In the genomic region with DNA sequence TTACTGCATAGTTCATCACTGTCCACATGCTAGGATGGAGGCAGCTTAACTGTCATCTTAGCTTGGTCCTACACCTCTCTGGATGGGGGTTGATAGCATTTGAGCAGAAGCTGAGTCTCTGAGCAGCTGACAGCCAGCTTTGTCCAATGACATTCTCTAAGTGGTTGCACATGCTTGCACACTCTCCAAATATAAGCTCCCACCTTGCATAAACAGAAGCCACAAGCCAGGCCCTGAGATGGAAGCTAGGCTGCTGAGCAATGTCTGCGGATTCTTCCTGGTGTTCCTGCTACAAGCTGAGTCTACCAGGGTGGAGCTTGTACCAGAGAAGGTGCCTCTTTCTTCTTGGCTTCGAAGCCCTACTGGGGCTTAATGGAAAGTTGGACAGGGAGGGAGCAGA, we compare ENCODE assay signal across 35 mouse cellular contexts. TPM values are rescaled to one million over a fixed set of nuclear protein-coding genes. Genes with fewer than 3 reads are reported as not detected.
"Had no signal": no experiment of that assay in that cellular context is flagged by ENCODE, and none has a peak within 500 bp of the region (broad histone marks: within the 10 kb centered on the region; RNA-seq: fewer than 3 reads in every experiment).

A gene (plus strand): TSS at position 219 of the 400 bp plus-strand sequence.

- H3K4me3 ChIP-seq: forebrain, embryonic 15.5 days; heart, adult 2 months; heart, embryonic 10.5 days; heart, embryonic 12.5 days; hindbrain, embryonic 13.5 days; hindbrain, embryonic 15.5 days; layer of hippocampus, adult 2 months; left cerebral cortex, adult 2 months; limb, embryonic 10.5 days; limb, embryonic 12.5 days; liver, embryonic 13.5 days; liver, embryonic 15.5 days had no signal

- ATAC-seq: forebrain, embryonic 15.5 days; forebrain, postnatal 0 days; hindbrain, postnatal 0 days; intestine, embryonic 16.5 days had no signal

- H3K27me3 ChIP-seq: forebrain, embryonic 15.5 days; hindbrain, embryonic 15.5 days; liver, embryonic 13.5 days had no signal

- H3K9me3 ChIP-seq: forebrain, embryonic 15.5 days; heart, embryonic 10.5 days; heart, embryonic 12.5 days; hindbrain, embryonic 13.5 days; hindbrain, embryonic 15.5 days; limb, embryonic 10.5 days; limb, embryonic 12.5 days; liver, embryonic 13.5 days; liver, embryonic 15.5 days had no signal

- H3K4me2 ChIP-seq: forebrain, embryonic 15.5 days; heart, embryonic 12.5 days; hindbrain, embryonic 13.5 days; hindbrain, embryonic 15.5 days; limb, embryonic 12.5 days; liver, embryonic 11.5 days; liver, embryonic 13.5 days; liver, embryonic 15.5 days had no signal

- H3K27ac ChIP-seq: forebrain, embryonic 15.5 days; heart, adult 2 months; heart, embryonic 10.5 days; hindbrain, embryonic 13.5 days; hindbrain, embryonic 15.5 days; hindbrain, postnatal 0 days; layer of hippocampus, adult 2 months; left cerebral cortex, adult 2 months; limb, embryonic 10.5 days; limb, embryonic 12.5 days; liver, embryonic 13.5 days; liver, embryonic 15.5 days had no signal

- DNase-seq: forebrain, postnatal 0 days; heart, adult 2 months; heart, postnatal 14 days; heart, postnatal 36 days; kidney, adult 18-20 months; kidney, adult 8-10 months; kidney, postnatal 25 days; kidney, postnatal 4 days; liver; liver, embryonic 13.5 days had no signal

- H3K4me1 ChIP-seq: forebrain, embryonic 15.5 days; heart, embryonic 10.5 days; heart, embryonic 12.5 days; hindbrain, embryonic 13.5 days; hindbrain, embryonic 15.5 days; limb, embryonic 10.5 days; limb, embryonic 12.5 days; liver, embryonic 13.5 days; liver, embryonic 15.5 days had no signal

- H3K9ac ChIP-seq: forebrain, embryonic 15.5 days; forebrain, postnatal 0 days; heart, embryonic 12.5 days; hindbrain, embryonic 13.5 days; hindbrain, embryonic 15.5 days; limb, embryonic 12.5 days; liver, embryonic 13.5 days; liver, embryonic 15.5 days had no signal

- H3K36me3 ChIP-seq: forebrain, embryonic 15.5 days; heart, embryonic 10.5 days; heart, embryonic 12.5 days; hindbrain, embryonic 13.5 days; hindbrain, embryonic 15.5 days; limb, embryonic 10.5 days; limb, embryonic 12.5 days; liver, embryonic 13.5 days; liver, embryonic 15.5 days had no signal

RNA-seq across cellular contexts. Expression of the gene that starts here (rescaled TPM):
- total RNA-seq: forebrain, postnatal 0 days; granulocyte monocyte progenitor cell, adult 5-6 weeks; hematopoietic stem cell, adult 5-6 weeks; hindbrain, postnatal 0 days; layer of hippocampus, adult 2 months; layer of hippocampus, postnatal 10 days; layer of hippocampus, postnatal 25 days; left cerebral cortex, adult 2 months; left cerebral cortex, postnatal 14 days; left cerebral cortex, postnatal 36 days had no signal
- polyA plus RNA-seq: forebrain, embryonic 15.5 days; forebrain, postnatal 0 days; heart, embryonic 10.5 days; heart, embryonic 12.5 days; heart, embryonic 14.5 days; heart, embryonic 16.5 days; hindbrain, embryonic 11.5 days; hindbrain, embryonic 13.5 days; hindbrain, embryonic 15.5 days; hindbrain, postnatal 0 days; intestine, embryonic 14.5 days; intestine, embryonic 16.5 days; kidney, embryonic 14.5 days; kidney, embryonic 16.5 days; limb, embryonic 10.5 days; limb, embryonic 12.5 days; liver, embryonic 11.5 days; liver, embryonic 13.5 days; liver, embryonic 15.5 days had no signal
